Mouse (Mus musculus): ENCODE results near the gene Pdcd4.

Pdcd4 gene

DNA sequence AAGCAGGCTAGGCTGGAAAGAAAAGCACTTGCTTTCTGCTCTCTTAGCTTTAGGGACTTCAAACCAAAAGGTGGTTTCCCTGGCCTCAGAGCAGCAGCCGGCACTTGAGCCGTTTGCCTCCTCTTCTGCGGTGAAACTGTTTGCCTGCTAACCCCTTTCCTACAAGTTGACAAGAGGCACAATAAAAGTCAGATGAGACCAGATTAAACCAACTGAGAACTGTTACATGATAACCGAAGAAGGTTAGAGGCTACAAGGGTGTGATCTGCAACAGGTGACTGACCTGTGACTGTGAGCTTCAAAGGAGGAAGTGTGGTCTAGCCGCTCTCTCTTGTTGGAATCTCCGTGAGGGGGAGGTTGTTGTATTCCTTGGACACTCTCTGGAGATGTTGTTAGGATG lies 20.5 kb upstream of the Pdcd4 start:
- CTCF ChIA-PET = interaction anchor here (0.6 kb wide), 1 partner anchor 39 kb away, joined by 5 read pairs; no protein-coding TSS in a partner anchor

DNA sequence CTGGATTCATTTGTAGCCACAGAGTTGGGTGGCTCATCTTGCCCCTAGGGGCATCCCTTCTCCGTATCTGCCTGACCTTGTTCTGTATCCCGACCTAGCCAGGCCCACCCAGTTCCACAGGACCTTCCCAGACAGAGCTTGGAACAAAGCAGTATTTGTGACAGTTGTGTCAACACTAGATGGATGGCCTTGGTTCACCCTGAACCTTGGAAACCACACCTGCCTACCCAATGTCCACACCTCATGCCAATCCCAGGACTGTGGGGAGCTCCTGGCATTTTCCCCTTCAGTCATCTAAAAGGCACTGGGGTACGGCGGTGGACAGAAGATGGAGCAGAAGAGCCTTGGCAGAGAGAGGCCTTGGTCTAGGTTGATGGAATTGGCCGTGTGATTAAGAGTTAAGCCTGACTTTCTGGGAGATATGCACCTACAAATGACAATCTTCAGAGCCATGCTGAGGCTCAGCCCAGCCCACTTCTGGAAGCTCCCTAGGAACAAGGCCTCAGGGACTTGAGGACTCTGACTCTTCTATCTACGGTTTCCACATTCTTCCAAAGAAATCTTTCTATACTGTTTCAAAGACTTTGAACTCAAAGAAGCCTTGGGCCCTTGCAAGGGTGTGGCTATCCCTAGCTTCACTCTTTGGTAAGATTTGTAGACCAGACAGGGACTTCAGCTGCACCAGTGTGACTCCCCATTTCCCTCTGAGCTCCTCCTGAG lies 18.9 kb upstream of the Pdcd4 start:
- CTCF ChIA-PET = interaction anchor here (0.5 kb wide), 1 partner anchor 13 kb away, joined by 5 read pairs; no protein-coding TSS in a partner anchor

GRCm38 (mm10) chr19:53875246-53875645 lies 16.8 kb upstream of the Pdcd4 start:
- CTCF ChIA-PET = interaction anchor here (0.6 kb wide), 1 partner anchor 43 kb away, joined by 15 read pairs; no protein-coding TSS in a partner anchor

GRCm38 (mm10) chr19:53877779-53878178 lies 14.3 kb upstream of the Pdcd4 start:
- CTCF ChIA-PET = no interaction called here

DNA sequence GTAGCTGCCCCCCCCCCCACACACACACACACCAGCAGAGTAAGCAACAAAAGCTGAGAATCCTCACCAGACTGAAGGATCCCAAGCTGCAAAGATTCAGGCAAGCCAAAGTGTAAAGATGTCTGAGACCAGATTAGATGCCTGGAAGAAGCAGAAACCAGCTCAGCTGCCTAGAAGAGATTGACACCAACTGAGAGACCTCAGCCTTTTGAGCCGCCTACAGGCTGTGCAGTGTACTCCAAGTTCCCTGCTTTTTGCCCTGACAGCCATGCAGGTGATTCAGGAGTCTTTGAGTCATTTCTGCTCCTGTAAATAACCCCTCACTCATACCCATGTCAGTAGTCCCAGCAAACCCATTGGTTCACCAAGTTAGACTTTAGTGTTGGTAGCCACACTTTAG lies 11.6 kb upstream of the Pdcd4 start:
- CTCF ChIA-PET = no interaction called here

- CTCF ChIA-PET = no interaction called here
Observed at GRCm38 (mm10) chr19:53881786-53882185, 10.2 kb upstream of the Pdcd4 start.

GRCm38 (mm10) chr19:53885450-53885849 lies 6.6 kb upstream of the Pdcd4 start:
- CTCF ChIA-PET = no interaction called here

GRCm38 (mm10) chr19:53886576-53887370 lies 5.3 kb upstream of the Pdcd4 start:
- CTCF ChIA-PET = interaction anchor here (0.7 kb wide), 1 partner anchor 13 kb away, joined by 5 read pairs; no protein-coding TSS in a partner anchor

GRCm38 (mm10) chr19:53887822-53888221 lies 4.2 kb upstream of the Pdcd4 start:
- CTCF ChIA-PET = interaction anchor here (0.7 kb wide), 1 partner anchor 1620 kb away, joined by 4 read pairs; no protein-coding TSS in a partner anchor

DNA sequence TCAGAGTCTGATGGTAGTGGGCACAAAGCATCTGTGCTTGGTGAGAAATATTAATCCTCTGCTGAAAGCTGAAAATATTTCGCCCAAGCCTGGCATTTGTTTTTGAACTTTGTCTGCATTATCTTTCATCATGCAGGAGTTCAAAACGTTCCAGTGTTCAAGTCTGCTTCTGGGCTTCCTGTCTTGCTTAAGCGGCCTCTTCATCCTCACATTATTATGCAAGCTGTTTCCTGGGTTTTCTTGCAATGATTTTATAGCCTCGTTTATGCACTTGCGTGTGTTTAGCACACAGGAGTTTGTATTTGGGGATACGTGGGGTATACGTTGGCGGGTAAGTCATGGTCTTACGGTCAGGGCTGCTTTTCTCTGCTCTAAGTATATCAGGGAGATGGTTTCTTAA lies 3.7 kb upstream of the Pdcd4 start:
- CTCF ChIA-PET = interaction anchor here (0.7 to 1.2 kb wide), 2 partner anchors 9 to 1619 kb away, joined by 4 read pairs; no protein-coding TSS in a partner anchor

- CTCF ChIA-PET = no interaction called here
Observed at GRCm38 (mm10) chr19:53889555-53889954, 2.5 kb upstream of the Pdcd4 start.

GRCm38 (mm10) chr19:53890274-53890673 lies 1.8 kb upstream of the Pdcd4 start:
- CTCF ChIA-PET = no interaction called here

GRCm38 (mm10) chr19:53890781-53891251 lies 1.2 kb upstream of the Pdcd4 start:
- CTCF ChIA-PET = interaction anchor here (0.6 kb wide), 1 partner anchor 12 kb away, joined by 8 read pairs; no protein-coding TSS in a partner anchor

DNA sequence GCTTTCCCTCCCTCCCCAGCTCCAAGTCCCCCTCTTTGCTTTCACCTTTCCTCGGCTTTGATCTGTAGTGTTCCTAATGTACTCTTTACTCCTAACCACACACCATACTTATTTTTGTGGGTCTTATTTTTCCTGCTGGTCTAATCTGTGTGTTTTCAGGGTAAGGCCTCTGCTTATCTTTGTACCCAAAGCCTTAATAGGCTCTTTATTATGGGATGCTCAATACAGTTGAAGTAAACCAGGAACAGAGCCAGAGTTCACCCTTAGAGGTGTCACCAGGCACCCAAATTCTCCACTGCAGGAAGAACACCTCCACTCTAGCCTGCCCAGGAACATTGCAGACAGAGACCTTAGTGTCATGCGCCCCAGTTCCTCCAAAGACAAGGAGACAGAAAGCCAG lies 462 bp upstream of the Pdcd4 start:
- CTCF ChIA-PET = no interaction called here

- CTCF ChIA-PET = interaction anchor here (0.5 to 1.0 kb wide), 3 partner anchors 9 to 43 kb away, joined by 3 to 8 read pairs (median 3); no protein-coding TSS in a partner anchor
Observed at GRCm38 (mm10) chr19:53892838-53893359, 868 bp downstream of the Pdcd4 start.

DNA sequence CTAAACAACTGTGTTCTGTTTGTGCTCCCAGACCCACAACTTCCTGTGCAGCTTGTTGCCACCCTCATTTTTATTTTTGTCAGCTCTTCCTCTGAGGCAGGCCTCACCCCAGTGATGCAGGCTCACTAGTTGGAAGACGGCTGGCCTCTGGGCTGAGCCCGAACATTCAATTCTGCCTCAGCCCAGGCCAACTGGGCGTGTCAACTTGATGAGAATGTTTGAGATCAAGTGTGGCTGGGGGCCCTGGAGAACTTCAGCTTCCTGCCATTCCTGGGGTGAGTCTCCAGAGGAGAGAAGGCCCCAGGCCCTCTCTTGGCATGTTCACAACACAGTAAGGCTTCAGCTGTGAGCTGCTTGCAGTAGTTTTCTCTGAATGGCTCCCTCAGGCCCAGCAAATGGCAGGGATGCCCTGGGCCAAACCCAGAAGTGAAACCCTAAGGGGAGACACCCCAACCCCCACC lies 1.7 kb downstream of the Pdcd4 start:
- CTCF ChIA-PET = interaction anchor here (0.5 to 1.0 kb wide), 3 partner anchors 8 to 42 kb away, joined by 3 to 15 read pairs (median 3); no protein-coding TSS in a partner anchor

- CTCF ChIA-PET = interaction anchor here (0.6 kb wide), 1 partner anchor 87 kb away, joined by 10 read pairs; no protein-coding TSS in a partner anchor
Observed at GRCm38 (mm10) chr19:53894538-53895121, 2.6 kb downstream of the Pdcd4 start.

DNA sequence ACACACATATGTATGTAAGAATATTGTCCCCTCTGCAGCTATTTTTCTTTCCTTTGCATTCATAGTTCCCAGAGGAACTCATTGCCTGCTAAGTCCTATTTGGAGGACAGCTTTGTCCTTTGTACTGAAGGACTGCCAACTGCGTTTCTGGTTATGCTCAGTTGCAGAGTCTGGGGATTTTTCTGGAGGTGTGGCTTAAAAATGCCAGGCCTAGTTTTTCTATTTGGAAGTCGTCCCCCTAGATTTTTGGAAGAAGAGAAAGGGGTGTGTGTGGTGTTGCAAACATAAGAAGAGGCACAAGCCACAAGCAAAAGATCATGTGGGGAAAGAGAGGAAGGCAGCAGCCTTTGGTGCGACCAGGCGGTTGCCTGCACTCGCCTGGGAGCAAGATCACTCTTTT lies 6.0 kb downstream of the Pdcd4 start:
- CTCF ChIA-PET = no interaction called here

GRCm38 (mm10) chr19:53898498-53898897 lies 6.5 kb downstream of the Pdcd4 start:
- CTCF ChIA-PET = no interaction called here

DNA sequence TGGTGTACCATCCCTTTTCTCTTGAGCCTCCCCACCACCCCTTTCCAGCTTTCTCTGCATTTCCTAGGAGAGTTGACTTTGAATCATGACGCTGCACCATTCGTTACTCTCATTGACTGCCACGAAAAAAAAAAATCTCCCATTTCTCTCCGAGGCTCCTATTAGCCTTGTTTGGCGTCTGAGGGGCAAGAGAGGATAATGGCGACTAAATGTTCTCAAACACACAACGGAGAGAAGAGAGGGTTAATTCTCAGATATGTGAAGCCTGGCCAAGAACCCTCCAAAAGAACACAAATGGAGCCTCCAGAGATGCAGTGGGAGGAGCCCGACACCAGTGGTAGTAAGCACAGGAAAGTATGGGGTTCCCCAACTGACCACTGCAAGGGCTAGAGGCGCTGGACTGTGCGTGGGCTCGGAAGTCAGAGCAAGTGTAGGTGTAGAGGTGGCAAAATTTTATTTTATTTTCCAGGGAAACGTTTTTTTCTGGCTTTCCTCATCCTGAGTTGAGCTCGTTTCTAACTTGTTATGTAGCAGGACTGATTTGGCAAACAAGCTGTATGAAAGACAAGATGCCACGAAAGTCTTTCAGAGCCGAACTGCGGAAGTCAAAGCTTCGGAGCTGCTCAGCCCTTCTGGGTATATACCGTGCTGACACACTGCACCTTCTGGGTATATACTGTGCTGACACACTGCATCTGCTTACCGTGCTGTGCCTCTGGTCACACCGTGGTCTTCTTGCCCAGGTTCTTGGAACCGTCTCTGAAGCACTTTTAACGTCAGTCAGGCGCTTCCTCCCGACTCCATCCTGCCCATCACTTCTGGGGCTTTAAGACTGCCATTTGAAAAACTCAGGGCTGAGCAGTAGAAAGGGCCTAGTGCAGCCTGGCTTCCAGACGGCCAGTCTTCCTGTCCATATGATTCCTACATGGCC lies 7.2 kb downstream of the Pdcd4 start:
- CTCF ChIA-PET = no interaction called here

Measured in spleen, embryonic (tissue).